Mouse (Mus musculus) testis, adult 10 weeks (tissue): ENCODE measurements around the gene Afap1l2. TPM values are rescaled to one million over a fixed set of nuclear protein-coding genes. Genes with fewer than 3 reads are reported as not detected.

Experiments
- polyA plus RNA-seq: library from polyadenylated mRNA; stranded (reverse); fragments of 350-450 nt; fragmentation: Illumina TruSeq; extraction: RNeasy Lipid Tissue Mini Kit (QIAGEN cat#74804); gene quantifications from one replicate; pipeline ENCODE4 v1.2.3, GENCODE M21; 2014; ENCODE audit warnings: low read depth, low replicate concordance

Afap1l2 gene
- 0.55 TPM for polyA plus RNA-seq

GRCm38 (mm10) chr19:57007781-57008710 is at the start of gene Afap1l2:
Gene Afap1l2, minus strand, starts transcription at chr19:57008228.

GRCm38 (mm10) chr19:56873816-56874600 is 134.0 kb downstream of the Afap1l2 start, which contains the start of gene Vwa2:
Gene Vwa2, plus strand, starts transcription at chr19:56874249.

Other genes starting within 250 kb of the Afap1l2 start
- 190 TPM for gene Ccdc186, start 186.0 kb downstream of the Afap1l2 start, polyA plus RNA-seq
- 88.6 TPM for gene Tdrd1, start 182.0 kb downstream of the Afap1l2 start, polyA plus RNA-seq
- 0.06 TPM for gene Vwa2, start 134.0 kb downstream of the Afap1l2 start, polyA plus RNA-seq